Mouse (Mus musculus) right cerebral cortex, postnatal 10 days (tissue): ENCODE data around the gene B3gnt2.

Experiments
- DNase-seq, 2 experiments: peaks; one replicate each; pipeline ENCODE4 v3.0.0; 2021; ENCODE audit warnings: low spot score in 2 of 2

Gene B3gnt2

DNA sequence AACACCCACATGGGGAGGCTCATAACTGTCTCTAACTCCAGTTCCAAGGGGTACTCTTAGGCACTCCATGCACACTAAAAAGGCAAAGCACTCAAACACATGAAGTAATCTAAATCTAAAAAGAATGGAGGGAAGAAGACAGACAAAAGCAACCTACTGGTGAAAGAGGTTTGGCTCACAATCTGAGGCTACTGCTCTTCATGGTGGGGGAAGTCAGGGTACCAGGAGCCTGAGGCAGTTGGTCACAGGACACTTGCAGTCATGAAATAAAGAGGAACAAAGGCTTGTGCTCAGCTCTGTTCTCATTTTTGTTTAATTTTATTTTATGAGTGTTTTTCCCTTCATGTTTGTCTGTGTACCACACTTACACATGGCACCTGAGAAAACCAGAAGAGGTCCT lies 45.6 kb downstream of the B3gnt2 start:
- DNase-seq, result no peak

DNA sequence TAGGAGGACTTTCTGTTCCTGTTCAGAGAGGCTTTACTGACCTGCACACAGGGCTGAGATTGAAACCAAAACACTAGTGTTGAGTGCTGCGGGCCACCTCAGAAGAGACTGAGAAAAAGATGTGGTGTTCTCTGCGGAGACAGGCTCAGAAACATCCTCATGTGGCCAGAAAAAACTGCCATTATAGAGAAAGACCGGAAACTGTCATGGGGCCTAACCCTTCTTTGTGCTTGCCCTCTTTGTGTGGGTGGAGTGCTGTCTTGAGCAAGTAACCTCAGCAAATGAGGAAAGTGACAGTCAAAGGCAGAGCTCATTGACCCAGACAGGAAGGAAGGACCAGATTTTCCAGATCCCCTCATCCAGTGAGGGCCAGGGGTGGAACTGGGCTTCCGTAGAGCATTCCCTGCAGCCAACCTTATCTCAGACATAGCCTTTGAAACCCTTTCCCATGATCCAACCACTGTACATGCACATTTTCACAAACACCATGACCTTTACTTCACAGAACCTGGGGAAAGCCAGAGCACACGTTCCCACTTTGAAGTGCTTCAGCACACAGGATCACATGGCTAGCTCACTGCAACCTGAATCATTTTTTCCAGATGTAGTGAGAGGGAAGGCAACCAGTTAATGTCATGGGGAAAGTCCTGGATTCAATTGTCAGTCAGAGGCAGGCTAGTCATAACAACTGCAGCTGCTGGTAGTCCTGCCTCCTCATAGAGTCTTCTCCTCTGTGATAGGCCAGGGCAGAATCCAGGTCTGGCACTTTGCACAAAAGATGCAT lies 46.6 kb downstream of the B3gnt2 start:
- DNase-seq, result no peak

DNA sequence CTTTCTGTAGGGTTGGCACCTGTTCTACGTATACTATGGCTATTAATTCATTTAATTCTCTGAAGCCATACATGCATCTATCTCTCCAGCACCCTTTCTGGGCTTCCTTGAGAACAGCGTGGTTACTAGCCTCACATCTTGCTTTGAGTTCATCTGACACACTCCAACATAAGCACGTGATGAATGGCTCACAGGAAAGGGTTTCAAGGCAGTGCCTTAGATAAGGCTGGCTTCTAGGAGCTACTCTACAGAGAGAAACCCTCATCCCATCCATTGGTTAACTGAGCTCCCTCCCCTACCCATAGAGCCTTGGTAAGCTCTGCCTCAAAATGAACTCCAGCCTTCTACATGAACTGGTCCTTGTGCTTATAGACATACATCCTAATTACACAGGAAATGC lies 47.3 kb downstream of the B3gnt2 start:
- DNase-seq, result no peak

DNA sequence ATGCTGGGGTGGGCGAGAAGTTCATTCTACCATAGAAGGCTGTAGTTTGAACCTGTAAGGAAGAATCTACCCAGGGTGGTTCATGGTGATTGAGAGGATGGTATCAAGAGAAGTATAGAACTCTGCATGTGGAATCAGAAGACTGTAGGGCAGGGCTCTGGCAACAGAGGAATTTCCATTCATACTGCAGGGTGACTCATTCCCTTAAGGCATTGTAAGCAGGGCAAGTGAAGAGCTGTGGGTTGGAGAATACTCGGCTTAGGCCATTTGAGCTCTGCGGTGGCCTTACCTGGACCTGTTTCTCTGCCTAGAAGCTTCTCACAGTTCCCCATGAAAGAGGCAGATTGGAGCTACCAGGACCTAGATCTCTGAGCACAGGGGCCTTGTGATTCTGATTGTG lies 49.3 kb downstream of the B3gnt2 start:
- no peak for DNase-seq

DNA sequence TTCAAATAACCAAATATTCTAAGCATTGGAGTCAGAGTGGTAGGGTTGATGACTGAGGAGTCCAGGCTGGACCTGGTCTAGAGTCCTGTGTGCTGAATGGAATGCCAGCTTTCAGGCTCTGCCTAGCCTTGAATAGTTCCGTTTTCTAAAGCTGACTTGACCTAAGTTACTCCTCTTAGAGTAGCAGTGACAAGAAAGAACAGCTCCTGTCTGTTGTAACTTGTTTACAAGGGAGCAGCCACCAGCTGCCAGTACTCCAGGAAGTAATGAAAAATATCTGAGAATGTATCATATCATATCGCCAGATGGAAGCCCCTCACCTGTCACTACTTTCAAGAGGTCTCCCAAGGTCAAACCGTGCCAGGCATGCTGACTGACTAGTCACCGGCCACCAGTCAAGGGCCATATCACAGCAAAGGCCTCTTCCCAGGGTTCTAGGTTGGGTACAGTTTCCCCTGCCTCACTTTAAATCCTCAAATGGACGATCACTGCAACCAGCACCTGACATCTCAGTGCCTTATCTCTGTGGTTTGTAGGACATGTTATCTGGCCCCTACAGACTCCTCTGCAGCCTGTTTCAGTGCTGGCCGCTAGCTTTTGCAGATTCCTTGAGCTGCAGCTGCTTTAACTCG lies 51.2 kb downstream of the B3gnt2 start:
- no peak for DNase-seq

DNA sequence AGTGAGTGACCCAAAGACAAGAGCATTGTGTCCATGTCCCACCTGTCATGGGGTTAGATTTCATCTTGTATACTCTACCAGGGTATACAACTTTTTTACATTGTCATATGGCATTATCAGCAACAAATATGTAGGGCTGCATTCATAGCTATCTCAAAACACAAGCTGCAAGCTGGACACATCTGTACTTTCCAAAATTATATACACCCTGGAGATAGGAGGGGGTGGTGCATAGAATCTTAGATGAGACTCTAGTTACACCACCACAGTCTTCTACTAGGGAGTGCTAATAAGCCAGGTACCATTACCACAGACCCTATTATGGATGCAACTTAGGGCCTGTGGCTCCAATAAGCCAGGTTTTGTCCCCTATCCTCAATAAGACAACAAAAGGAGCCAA lies 52.7 kb downstream of the B3gnt2 start:
- no peak for DNase-seq

DNA sequence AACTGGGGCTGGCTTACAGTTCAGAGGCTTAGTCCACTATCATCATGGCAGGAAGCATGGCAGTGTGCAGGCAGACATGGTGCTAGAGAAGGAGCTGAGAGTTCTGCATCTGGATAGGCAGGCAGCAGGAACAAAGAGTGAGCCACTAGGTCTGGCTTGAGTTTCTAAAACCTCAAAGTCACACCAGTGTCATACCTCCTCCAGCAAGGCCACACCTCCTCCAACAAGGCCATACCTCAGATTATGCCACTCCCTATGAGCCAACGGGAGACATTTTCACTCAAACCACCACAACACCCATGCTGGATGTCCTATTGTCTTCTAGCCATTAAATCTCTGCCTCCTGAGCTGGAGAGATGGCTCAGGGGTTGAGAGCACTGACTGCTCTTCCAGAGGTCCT lies 55.6 kb downstream of the B3gnt2 start:
- DNase-seq, result no peak

DNA sequence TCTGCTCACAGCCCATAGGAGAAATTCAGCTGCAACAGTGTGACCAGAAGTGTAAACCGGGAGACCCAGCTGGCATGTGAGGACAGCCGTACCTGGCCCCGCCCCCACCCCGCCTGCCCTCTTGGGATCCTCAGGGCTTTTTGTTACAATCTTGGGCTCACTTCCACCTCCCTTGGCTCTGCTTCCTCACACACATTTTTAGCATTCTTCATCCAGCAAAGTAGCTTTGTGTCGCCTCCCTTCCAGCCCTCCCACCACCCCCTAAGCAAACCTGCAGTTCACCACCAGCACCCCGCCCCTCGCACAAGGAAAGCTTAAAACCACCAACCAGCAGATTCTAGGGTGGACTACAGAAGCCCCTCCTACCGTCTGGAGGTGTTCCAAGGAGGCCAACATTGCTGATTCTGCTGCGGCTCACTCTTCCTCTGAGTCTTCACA lies 60.8 kb downstream of the B3gnt2 start:
- DNase-seq, result peak in 1 of 2 experiments; percentile 26

DNA sequence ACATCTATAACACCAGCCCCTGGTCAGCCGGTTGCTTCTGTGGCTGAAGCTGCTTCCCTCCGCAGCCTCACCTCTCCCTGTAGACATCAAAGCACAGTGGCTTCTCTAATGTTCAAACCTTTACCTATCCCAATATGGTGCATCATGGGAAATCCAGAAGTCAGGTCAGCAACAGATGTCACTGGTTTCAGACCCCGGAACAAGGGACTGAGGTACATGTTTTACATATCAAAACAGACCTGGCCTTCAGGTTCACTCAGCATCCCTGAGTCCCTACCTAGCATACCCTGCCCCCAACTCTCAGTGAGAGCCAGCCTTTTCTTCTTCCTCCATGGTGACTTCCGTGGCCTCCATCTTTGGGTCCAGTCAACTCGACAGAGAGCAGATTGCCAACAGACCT lies 61.8 kb downstream of the B3gnt2 start:
- DNase-seq, result no peak

DNA sequence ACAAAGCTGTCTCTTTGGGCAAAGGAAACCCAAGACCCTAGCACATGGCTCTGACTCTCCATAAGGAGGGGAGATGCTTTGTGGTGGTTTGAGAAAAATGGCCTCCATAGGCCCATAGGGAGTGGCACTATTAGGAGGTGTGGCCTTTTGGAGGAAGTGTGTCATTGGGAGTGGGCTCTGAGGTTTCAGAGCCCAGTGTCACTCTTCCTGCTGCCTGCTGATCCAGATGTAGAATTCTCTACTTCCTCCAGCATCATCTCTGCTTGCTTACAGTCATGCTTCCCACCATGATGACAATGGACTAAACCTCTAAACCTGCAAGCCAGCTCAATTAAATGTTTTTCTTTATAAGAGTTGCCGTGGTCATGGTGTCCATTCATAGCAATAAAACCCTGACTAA lies 66.0 kb downstream of the B3gnt2 start:
- no peak for DNase-seq

DNA sequence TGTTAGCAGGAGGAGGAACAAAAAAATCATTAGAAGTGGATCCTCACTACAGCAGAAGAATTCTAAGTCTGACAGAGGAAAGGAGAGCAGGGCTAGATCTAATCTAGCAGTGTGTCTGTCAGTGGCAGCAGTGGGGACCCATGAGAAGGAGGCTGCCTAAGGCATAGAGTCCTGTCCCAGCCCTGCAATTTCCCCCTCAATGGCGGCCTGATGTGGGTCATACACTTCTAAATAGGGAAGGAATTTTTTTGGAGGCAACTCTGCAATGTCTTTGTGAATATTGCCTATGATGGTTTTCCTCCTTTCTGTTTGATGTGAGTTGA lies 66.9 kb downstream of the B3gnt2 start:
- no peak for DNase-seq

DNA sequence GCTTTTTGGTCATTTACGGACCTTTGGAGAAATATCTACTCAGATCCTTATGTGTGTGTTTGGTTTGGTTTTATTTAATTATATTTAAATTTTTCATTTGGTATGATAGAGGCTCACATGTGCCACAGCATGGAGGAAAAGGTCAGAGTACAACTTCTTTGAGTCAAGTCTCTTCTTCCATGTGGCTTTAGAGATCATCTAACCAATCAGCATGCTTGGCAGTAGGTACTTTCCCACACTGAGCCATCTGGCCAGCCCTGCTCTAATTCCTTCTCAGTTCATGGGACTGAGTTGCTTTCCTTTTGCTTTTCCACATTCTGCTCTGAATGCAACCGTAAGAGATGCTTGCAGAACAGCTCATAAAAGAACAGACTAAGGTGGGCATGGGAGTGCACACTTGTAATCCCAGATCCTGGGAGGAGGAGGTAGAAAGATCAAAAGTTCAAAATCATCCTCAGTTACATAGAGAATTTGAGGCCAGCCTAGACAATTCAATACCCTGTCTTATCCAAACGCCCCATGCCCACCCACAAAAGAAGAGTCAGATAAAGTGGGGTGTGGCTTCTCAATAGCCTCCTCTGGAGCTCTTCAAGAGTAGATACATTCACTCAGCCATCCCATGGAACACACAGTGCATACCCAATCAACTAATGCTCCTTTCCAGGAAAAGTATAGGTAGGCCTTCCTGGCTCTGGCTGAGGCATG lies 67.4 kb downstream of the B3gnt2 start:
- DNase-seq, result no peak

DNA sequence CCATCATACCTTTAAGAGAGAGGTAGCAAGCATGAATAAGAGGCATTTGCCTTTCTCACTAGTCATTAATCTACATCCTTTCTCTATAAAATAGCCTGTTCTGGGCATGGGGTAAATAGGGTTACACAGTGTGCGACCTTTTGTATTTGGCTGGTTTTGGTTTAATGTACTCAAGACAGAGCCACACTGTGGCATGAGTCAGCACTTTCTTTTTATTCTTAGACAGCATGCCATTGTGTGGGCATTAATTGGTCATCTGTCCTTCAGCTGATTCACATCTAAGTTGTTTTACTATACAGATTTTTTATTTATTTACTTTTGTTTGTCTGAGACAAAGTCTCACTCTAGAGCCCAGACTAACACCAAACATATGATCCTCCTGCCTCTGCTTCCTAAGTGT lies 68.6 kb downstream of the B3gnt2 start:
- no peak for DNase-seq

DNA sequence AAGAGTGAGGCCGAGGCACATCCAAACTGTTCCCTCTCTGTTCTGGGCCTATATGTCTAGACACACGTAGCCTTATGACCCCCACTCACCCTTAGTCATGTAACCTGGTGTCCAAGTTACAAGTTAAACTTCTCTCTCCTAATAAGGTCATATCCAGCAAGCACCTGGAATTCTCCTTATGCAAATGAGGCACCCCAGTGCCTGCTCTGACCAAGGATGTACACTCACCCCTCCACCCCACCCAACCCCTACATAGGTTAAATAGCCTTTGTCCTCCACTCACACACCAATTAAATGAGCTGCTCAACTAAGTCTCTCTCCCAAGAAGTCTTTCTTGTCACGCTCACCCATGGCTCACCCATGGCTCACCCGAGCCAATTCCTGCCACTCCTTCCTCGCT lies 69.0 kb downstream of the B3gnt2 start:
- no peak for DNase-seq

DNA sequence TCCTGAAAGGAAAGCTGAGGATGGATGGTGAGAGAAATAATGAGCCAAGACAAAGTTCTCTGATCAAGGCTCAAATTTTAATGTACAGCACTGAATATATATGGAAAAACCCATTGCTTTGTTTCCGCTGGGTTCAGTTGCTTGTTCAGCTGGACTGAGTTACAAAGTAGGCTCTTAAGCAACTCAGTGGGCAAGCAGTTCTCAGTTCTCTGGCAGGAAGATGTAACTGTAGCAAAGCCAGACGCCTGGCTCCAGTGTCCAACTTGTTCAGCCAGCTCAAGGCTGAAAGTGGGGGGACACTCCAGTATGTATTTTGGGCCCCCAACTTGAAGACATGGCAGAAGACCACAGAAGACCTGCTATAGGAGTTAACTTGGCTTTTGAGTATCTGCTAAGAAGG lies 72.9 kb downstream of the B3gnt2 start:
- no peak for DNase-seq

DNA sequence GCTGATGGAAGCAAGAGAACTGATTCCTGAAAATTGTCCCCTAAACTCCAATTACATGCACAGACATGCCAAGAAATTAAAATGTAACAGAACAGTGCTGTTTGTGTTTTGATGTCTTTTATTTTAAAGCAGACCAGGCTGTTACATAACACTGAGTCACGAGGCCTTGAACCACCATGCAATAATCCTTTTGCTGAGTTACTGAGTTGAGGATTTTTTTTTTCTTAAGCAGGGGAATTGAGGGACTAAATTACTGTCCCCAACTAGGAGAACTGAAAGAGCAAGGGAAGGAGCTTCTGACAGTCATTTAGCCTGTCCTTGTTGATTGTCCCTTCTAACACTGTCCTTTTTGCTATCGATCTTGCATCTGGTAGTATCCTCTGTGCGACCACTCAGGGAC lies 76.3 kb downstream of the B3gnt2 start:
- DNase-seq, result no peak

DNA sequence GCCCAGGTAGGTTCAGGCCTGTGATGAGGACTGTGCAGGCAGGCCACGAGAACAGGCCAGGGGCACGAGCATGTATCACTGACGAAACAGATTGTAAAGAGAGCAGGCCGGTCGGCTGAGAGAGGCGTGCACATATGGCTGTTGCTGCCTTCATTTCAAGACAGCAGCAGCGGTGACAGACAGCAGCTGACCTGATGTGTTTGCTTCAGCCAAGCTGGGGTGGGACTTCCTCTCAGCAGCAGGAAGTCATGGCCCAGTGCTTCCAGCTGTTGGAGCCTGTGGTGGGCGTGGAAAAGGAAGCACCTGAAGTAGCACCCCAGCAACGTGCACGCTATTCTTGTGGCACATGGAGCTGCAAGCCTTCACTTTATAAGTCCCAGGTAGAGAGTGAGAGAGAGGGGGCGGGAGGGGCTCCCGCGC lies 78.0 kb downstream of the B3gnt2 start:
- no peak for DNase-seq

DNA sequence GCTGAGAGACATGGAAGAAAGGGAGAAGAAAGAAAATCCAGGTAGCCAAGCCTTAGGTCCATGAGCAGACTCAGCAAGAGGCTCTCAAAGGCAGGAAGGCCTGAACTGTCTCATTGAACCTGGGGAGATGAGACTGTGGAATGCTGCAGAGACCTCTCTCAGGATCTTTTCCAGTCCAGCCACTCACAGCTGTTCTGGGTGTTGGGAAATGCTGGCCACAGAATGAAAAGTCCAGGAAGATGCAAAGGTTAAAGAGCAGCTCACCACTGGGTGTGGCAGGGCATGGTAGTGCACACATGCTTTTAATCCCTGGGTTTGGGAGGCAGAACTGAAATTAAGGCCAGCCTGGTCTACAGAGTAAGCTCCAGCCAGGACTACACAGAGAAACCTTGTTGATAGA lies 79.6 kb downstream of the B3gnt2 start:
- no peak for DNase-seq

DNA sequence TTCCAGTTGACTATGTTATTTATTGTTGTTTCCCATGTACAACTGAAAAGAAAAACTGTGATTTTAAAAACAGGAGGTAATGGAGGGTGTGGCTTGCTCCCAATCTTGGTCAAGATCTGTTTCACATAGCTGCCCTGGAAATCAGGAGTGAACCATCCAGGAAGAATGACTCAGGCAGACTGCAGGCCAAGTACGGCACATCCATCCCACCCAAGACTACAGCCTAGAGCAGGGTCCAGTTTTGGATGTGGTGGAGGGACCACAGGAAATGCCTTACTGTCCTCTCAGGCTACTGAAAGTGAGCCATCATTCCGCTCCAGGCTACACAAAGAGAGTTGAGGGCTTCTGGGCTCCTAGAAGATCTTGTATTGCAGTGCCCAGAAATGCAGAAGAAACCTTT lies 80.0 kb downstream of the B3gnt2 start:
- DNase-seq, result no peak

DNA sequence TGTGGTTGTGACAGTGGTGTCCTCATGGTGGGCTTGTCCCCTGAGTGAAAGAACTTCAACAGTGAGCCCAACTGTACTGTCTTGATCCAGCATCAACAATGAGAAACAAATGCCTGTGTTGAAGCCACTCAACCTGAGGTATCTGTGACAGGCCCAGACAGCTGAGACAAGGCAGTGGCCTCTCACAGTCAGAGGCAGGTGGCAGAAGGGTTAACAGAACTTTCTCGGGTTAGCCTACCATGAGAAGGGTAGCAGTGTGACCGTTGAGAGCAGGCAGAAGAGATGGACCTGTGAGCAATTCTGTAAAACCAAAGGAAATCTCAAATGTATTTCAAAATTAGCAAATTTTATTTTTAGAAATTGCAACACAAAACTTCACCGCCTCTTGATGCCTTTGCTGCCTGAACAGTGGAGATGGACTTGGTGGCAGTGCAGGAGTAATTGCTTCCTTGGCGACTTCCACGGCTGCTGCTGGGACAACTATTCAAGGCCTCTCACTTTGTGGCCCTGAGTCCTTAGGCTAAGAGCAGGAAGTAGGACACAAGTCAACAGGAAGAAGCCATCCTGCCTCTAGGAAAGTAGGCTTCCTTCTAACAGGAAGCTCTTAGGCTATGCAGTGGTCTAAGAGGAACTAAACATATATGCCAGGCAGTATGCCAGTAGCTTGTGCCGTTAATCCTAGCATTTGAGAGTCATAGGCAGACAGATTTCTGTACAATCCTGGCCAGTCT lies 80.8 kb downstream of the B3gnt2 start:
- no peak for DNase-seq

DNA sequence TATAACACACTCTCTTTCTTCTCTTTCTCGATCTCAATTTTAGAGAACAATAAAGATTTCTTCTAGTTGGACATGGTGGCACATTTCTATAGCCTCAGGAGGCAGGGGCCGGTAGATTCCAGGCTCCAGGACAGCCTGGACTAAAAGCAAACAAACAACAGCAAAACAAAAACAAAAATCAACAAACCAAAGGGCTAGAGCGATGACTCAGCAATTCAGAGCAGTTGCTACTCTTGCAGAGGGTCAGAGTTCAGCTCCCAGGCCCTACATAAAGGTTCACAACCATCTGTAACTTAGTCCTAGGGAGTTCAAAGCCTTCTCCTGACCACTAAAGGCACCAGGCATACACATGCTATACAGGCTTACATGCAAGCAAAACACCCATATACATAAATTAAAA lies 82.2 kb downstream of the B3gnt2 start:
- DNase-seq, result no peak

DNA sequence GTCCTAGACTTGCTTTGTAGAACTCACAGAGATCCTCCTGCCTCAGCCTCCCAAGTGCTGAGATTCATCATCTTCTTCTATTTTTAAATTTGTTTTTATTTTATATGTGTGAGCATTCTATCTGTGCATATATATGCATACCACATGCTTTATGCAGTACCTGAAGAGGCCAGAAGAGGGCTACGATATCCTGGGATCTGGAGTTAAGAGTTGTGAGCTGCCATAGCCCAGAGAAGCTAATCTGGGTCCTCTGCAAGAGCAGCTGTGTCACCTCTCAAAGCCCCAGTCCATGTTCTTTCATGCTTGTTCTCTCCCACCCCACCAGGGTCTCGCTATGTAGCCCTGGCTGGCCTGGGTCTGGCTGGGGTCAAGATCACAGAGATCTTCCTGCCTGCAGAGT lies 83.2 kb downstream of the B3gnt2 start:
- no peak for DNase-seq

DNA sequence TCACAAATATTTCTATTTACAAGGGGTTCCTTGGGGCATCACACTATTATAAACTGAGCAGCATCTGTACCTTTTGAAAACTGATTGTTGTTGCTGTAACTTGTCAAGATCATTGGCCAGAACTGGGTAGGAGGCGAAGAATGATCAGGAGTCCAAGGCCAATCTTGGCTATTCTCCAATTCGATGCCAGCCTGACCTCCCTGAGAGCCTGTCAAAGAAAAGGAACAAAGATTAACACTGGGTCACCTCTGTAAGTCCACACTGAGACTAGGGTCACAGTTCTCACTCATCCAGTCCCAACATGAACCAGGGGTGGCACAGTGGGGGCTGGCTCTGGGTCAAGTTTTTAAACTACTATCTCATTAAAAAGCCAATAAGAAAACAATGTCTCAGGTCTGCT lies 85.9 kb downstream of the B3gnt2 start:
- DNase-seq, result peak in 1 of 2 experiments; percentile 1
